Mouse (Mus musculus): ENCODE data around the gene Ddr2. TPM values are rescaled to one million over a fixed set of nuclear protein-coding genes. Genes with fewer than 3 reads are reported as not detected.
A peak's percentile ranks its signal among the peaks of the same experiment; 100 is the strongest.

Ddr2 gene
- 111 and 112 TPM in 2 replicates for polyA plus RNA-seq (2016; fragmentation: Nextera tagmentation; extraction: Ambion mirVana)

- ATAC-seq (ENCODE audit: insufficient number of reproducible peaks, insufficient read depth, low FRiP score, low TSS enrichment, low read depth), result peak; percentile 87
- 0 out of 2 replicates have a peak, but pooled peaks cover 3% of the 10 kb centered on the region for H3K36me3 ChIP-seq
- H3K4me3 ChIP-seq (replicated peaks), result peak within 1 kb of the TSS; percentile 62
- H3K9ac ChIP-seq (replicated peaks), result peak within 1 kb of the TSS; percentile 70
- H3K9me3 ChIP-seq, result no peaks in the 10 kb centered on the region
- peak within 1 kb of the TSS; percentile 99 for H3K27ac ChIP-seq
- 13% methylated on average over 17 of the region's 17 CpGs for WGBS
- peaks cover 41% of the 10 kb centered on the region for H3K4me1 ChIP-seq (replicated peaks)
- peak within 1 kb of the TSS; percentile 69 for H3K4me2 ChIP-seq
- H3K27me3 ChIP-seq, result no peaks in the 10 kb centered on the region
Measured at GRCm38 (mm10) chr1:170110516-170111332, at the start of gene Ddr2. Gene Ddr2 (minus strand): TSS chr1:170110762.

- Histone ChIP-seq H3K27ac (no peak overlapping the region), H3K9ac (replicated peaks) (no peak overlapping the region), H3K4me2 (no peak overlapping the region), H3K9me3 (no peaks in the 10 kb centered on the region), H3K36me3 (peaks cover 52% of the 10 kb centered on the region), H3K27me3 (no peaks in the 10 kb centered on the region), H3K4me1 (replicated peaks) (no peaks in the 10 kb centered on the region), H3K4me3 (replicated peaks) (no peak overlapping the region)
- WGBS, result 68% methylated on average over 2 of the region's 2 CpGs
- ATAC-seq (ENCODE audit: insufficient number of reproducible peaks, insufficient read depth, low FRiP score, low TSS enrichment, low read depth), result no peak
Measured at GRCm38 (mm10) chr1:170159707-170160106, 49.1 kb upstream of the Ddr2 start.

- Histone ChIP-seq H3K27ac (no peak overlapping the region), H3K9ac (replicated peaks) (no peak overlapping the region), H3K4me2 (no peak overlapping the region), H3K27me3 (no peaks in the 10 kb centered on the region), H3K4me3 (replicated peaks) (no peak overlapping the region), H3K9me3 (no peaks in the 10 kb centered on the region), H3K36me3 (peaks cover 41% of the 10 kb centered on the region), H3K4me1 (replicated peaks) (no peaks in the 10 kb centered on the region)
- ATAC-seq (ENCODE audit: insufficient number of reproducible peaks, insufficient read depth, low FRiP score, low TSS enrichment, low read depth), result no peak
- WGBS, result 90% methylated on average over 5 of the region's 5 CpGs
Measured at GRCm38 (mm10) chr1:170155761-170156160, 45.2 kb upstream of the Ddr2 start.

- H3K9me3 ChIP-seq, result no peaks in the 10 kb centered on the region
- peaks cover 40% of the 10 kb centered on the region for H3K36me3 ChIP-seq
- no peak overlapping the region for H3K9ac ChIP-seq (replicated peaks)
- ATAC-seq (ENCODE audit: insufficient number of reproducible peaks, insufficient read depth, low FRiP score, low TSS enrichment, low read depth), result no peak
- H3K27ac ChIP-seq, result no peak overlapping the region
- no peak overlapping the region for H3K4me3 ChIP-seq (replicated peaks)
- H3K4me2 ChIP-seq, result no peak overlapping the region
- H3K4me1 ChIP-seq (replicated peaks), result no peaks in the 10 kb centered on the region
- 78% methylated on average over 2 of the region's 2 CpGs for WGBS
- no peaks in the 10 kb centered on the region for H3K27me3 ChIP-seq
Measured at GRCm38 (mm10) chr1:170155298-170155697, 44.7 kb upstream of the Ddr2 start.

GRCm38 (mm10) chr1:170153986-170154385, 43.4 kb upstream of the Ddr2 start:
- 78% methylated on average over 8 of the region's 8 CpGs for WGBS
- peaks cover 49% of the 10 kb centered on the region for H3K36me3 ChIP-seq
- ATAC-seq (ENCODE audit: insufficient number of reproducible peaks, insufficient read depth, low FRiP score, low TSS enrichment, low read depth), result no peak

GRCm38 (mm10) chr1:170152552-170152951, 42.0 kb upstream of the Ddr2 start:
- Histone ChIP-seq H3K9me3 (no peaks in the 10 kb centered on the region), H3K4me1 (replicated peaks) (no peaks in the 10 kb centered on the region), H3K4me3 (replicated peaks) (no peak overlapping the region), H3K9ac (replicated peaks) (no peak overlapping the region), H3K27ac (no peak overlapping the region), H3K27me3 (no peaks in the 10 kb centered on the region), H3K4me2 (no peak overlapping the region), H3K36me3 (peaks cover 53% of the 10 kb centered on the region)
- ATAC-seq (ENCODE audit: insufficient number of reproducible peaks, insufficient read depth, low FRiP score, low TSS enrichment, low read depth), result no peak
- 93% methylated on average over 2 of the region's 2 CpGs for WGBS

More at GRCm38 (mm10) chr1:170153986-170154385, 43.4 kb upstream of the Ddr2 start:
- Histone ChIP-seq H3K9me3 (no peaks in the 10 kb centered on the region), H3K4me3 (replicated peaks) (no peak overlapping the region), H3K9ac (replicated peaks) (no peak overlapping the region), H3K27me3 (no peaks in the 10 kb centered on the region), H3K4me1 (replicated peaks) (no peaks in the 10 kb centered on the region), H3K4me2 (no peak overlapping the region), H3K27ac (no peak overlapping the region)

- peaks cover 56% of the 10 kb centered on the region for H3K36me3 ChIP-seq
- H3K27ac ChIP-seq, result no peak overlapping the region
- no peak overlapping the region for H3K4me3 ChIP-seq (replicated peaks)
- H3K4me2 ChIP-seq, result no peak overlapping the region
- H3K27me3 ChIP-seq, result no peaks in the 10 kb centered on the region
- no peaks in the 10 kb centered on the region for H3K4me1 ChIP-seq (replicated peaks)
- ATAC-seq (ENCODE audit: insufficient number of reproducible peaks, insufficient read depth, low FRiP score, low TSS enrichment, low read depth), result no peak
- 85% methylated on average over 6 of the region's 6 CpGs for WGBS
- no peak overlapping the region for H3K9ac ChIP-seq (replicated peaks)
- no peaks in the 10 kb centered on the region for H3K9me3 ChIP-seq
Measured at GRCm38 (mm10) chr1:170150870-170151269, 40.3 kb upstream of the Ddr2 start.

GRCm38 (mm10) chr1:170149756-170150155, 39.2 kb upstream of the Ddr2 start:
- Histone ChIP-seq H3K36me3 (peaks cover 57% of the 10 kb centered on the region), H3K9me3 (no peaks in the 10 kb centered on the region), H3K27ac (no peak overlapping the region), H3K27me3 (no peaks in the 10 kb centered on the region), H3K4me1 (replicated peaks) (no peaks in the 10 kb centered on the region), H3K4me3 (replicated peaks) (no peak overlapping the region), H3K4me2 (no peak overlapping the region), H3K9ac (replicated peaks) (no peak overlapping the region)
- no peak for ATAC-seq (ENCODE audit: insufficient number of reproducible peaks, insufficient read depth, low FRiP score, low TSS enrichment, low read depth)
- WGBS, result 85% methylated on average over 4 of the region's 4 CpGs

- H3K27me3 ChIP-seq, result no peaks in the 10 kb centered on the region
- 89% methylated on average over 6 of the region's 6 CpGs for WGBS
- no peak overlapping the region for H3K4me2 ChIP-seq
- no peaks in the 10 kb centered on the region for H3K9me3 ChIP-seq
- no peaks in the 10 kb centered on the region for H3K4me1 ChIP-seq (replicated peaks)
- no peak overlapping the region for H3K9ac ChIP-seq (replicated peaks)
- H3K4me3 ChIP-seq (replicated peaks), result no peak overlapping the region
- no peak overlapping the region for H3K27ac ChIP-seq
- no peak for ATAC-seq (ENCODE audit: insufficient number of reproducible peaks, insufficient read depth, low FRiP score, low TSS enrichment, low read depth)
- peaks cover 60% of the 10 kb centered on the region for H3K36me3 ChIP-seq
Measured at GRCm38 (mm10) chr1:170148536-170148935, 38.0 kb upstream of the Ddr2 start.

- 89% methylated on average over 9 of the region's 9 CpGs for WGBS
- H3K27me3 ChIP-seq, result no peaks in the 10 kb centered on the region
- no peak overlapping the region for H3K4me2 ChIP-seq
- H3K9me3 ChIP-seq, result no peaks in the 10 kb centered on the region
- H3K4me3 ChIP-seq (replicated peaks), result no peak overlapping the region
- H3K9ac ChIP-seq (replicated peaks), result no peak overlapping the region
- no peaks in the 10 kb centered on the region for H3K4me1 ChIP-seq (replicated peaks)
- no peak overlapping the region for H3K27ac ChIP-seq
- peaks cover 67% of the 10 kb centered on the region for H3K36me3 ChIP-seq
- ATAC-seq (ENCODE audit: insufficient number of reproducible peaks, insufficient read depth, low FRiP score, low TSS enrichment, low read depth), result no peak
Measured at GRCm38 (mm10) chr1:170147651-170148448, 37.3 kb upstream of the Ddr2 start.

- 94% methylated on average over 4 of the region's 4 CpGs for whole genome bisulfite sequencing
Measured at GRCm38 (mm10) chr1:170145606-170146005, 35.0 kb upstream of the Ddr2 start.

More at GRCm38 (mm10) chr1:170145606-170146005, 35.0 kb upstream of the Ddr2 start:
- no peak overlapping the region for H3K4me2 ChIP-seq
- no peak overlapping the region for H3K4me3 ChIP-seq (replicated peaks)
- no peaks in the 10 kb centered on the region for H3K27me3 ChIP-seq
- H3K9ac ChIP-seq (replicated peaks), result no peak overlapping the region
- no peak for ATAC-seq (ENCODE audit: insufficient number of reproducible peaks, insufficient read depth, low FRiP score, low TSS enrichment, low read depth)
- no peaks in the 10 kb centered on the region for H3K9me3 ChIP-seq
- no peak overlapping the region for H3K27ac ChIP-seq
- H3K4me1 ChIP-seq (replicated peaks), result no peaks in the 10 kb centered on the region
- H3K36me3 ChIP-seq, result peaks cover 72% of the 10 kb centered on the region
